Mouse (Mus musculus) layer of hippocampus, postnatal 36 days (tissue): Measurements from ENCODE around the gene Mark4. TPM values are rescaled to one million over a fixed set of nuclear protein-coding genes. Genes with fewer than 3 reads are reported as not detected.
A peak's percentile ranks its signal among the peaks of the same experiment; 100 is the strongest.

Experiments used
- DNase-seq, 2 experiments: peaks; one replicate each; pipeline ENCODE4 v3.0.0; 2022
- total RNA-seq, 2 experiments: library from RNA; stranded (reverse); gene quantifications; 2 replicates each; pipeline ENCODE4 v1.2.3; 2021

Gene Mark4
- total RNA-seq, 2 experiments from 2014 or later, result 90.6 to 102 TPM

GRCm38 (mm10) chr7:19432475-19432874, 26.1 kb downstream of the Mark4 start:
- no peak for DNase-seq

- DNase-seq, result peak in 1 of 2 experiments; percentile 29
These were observed 28.2 kb downstream of the Mark4 start for GRCm38 (mm10) chr7:19430402-19430801.

- no peak for DNase-seq
These were observed 28.9 kb downstream of the Mark4 start for GRCm38 (mm10) chr7:19429726-19430125.

GRCm38 (mm10) chr7:19427999-19428650, 30.5 kb downstream of the Mark4 start:
- DNase-seq, result no peak

- DNase-seq, result no peak
These were observed 31.7 kb downstream of the Mark4 start for GRCm38 (mm10) chr7:19426888-19427287.

GRCm38 (mm10) chr7:19426349-19426748, 32.3 kb downstream of the Mark4 start:
- no peak for DNase-seq

GRCm38 (mm10) chr7:19424051-19424450, 34.6 kb downstream of the Mark4 start:
- DNase-seq, result no peak

GRCm38 (mm10) chr7:19423083-19423482, 35.5 kb downstream of the Mark4 start:
- no peak for DNase-seq

- peak; percentile 76 to 84 for DNase-seq
These were observed 37.6 kb downstream of the Mark4 start for GRCm38 (mm10) chr7:19420821-19421636.

- DNase-seq, result no peak
These were observed 38.5 kb downstream of the Mark4 start for GRCm38 (mm10) chr7:19420121-19420520.

- DNase-seq, result no peak
These were observed 42.0 kb downstream of the Mark4 start for GRCm38 (mm10) chr7:19416590-19416989.

- DNase-seq, result no peak
These were observed 45.1 kb downstream of the Mark4 start for GRCm38 (mm10) chr7:19413525-19413924.

GRCm38 (mm10) chr7:19411783-19412182, 46.8 kb downstream of the Mark4 start:
- no peak for DNase-seq

GRCm38 (mm10) chr7:19410766-19411344, 47.8 kb downstream of the Mark4 start:
- DNase-seq, result no peak

GRCm38 (mm10) chr7:19409753-19410152, 48.9 kb downstream of the Mark4 start:
- DNase-seq, result no peak

GRCm38 (mm10) chr7:19405417-19405816, 53.2 kb downstream of the Mark4 start:
- peak; percentile 74 to 80 for DNase-seq

GRCm38 (mm10) chr7:19404476-19404875, 54.1 kb downstream of the Mark4 start, which contains the start of gene Ckm:
Gene Ckm, plus strand, starts transcription at chr7:19404776.
- DNase-seq, result no peak

- DNase-seq, result no peak
These were observed 54.8 kb downstream of the Mark4 start, which contains the start of gene Klc3 for GRCm38 (mm10) chr7:19403731-19404296. Gene Klc3, minus strand, starts transcription at chr7:19404104.

GRCm38 (mm10) chr7:19402535-19403112, 56.0 kb downstream of the Mark4 start:
- DNase-seq, result no peak

GRCm38 (mm10) chr7:19400946-19401345, 57.7 kb downstream of the Mark4 start:
- DNase-seq, result no peak

- DNase-seq, result no peak
These were observed 58.9 kb downstream of the Mark4 start for GRCm38 (mm10) chr7:19399496-19400280.

- DNase-seq, result no peak
These were observed 64.1 kb downstream of the Mark4 start for GRCm38 (mm10) chr7:19394484-19394883.
